In the genomic region with DNA sequence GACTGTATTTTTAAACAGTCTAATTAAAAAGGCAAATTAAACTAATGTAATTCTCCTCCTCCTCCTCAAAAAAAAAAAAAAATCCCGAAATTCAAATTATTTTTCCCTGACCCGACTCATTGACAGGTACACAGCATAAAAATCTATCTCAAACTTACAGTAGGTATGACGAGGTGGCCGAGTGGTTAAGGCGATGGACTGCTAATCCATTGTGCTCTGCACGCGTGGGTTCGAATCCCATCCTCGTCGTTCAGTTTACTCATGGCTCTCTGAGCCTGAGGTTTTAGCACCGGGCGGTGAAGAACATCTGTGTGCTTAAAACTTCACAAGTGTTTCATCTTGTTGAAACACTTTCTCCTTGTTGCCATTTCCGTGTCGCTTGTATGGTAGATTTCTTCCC, we compare ENCODE assay signal across 8 mouse cellular contexts. TPM values are rescaled to one million over a fixed set of nuclear protein-coding genes. Genes with fewer than 3 reads are reported as not detected.
DNase-seq lines count a peak whose midpoint lies in the region; ATAC-seq and TF ChIP-seq lines count a peak whose summit lies in the region.

No protein-coding gene starts in this region.

- H3K9ac ChIP-seq in heart, embryonic 12.5 days: no peak overlapping the region
- H3K9ac ChIP-seq in kidney, embryonic 14.5 days (ENCODE audit: low read depth, low read length): no peak overlapping the region

- H3K79me2 ChIP-seq in myocyte (ENCODE audit: control insufficient read depth, insufficient read depth): no peaks in the 10 kb centered on the region

- no peaks in the 10 kb centered on the region for H3K9me3 ChIP-seq in heart, embryonic 12.5 days (replicated peaks)
- no peaks in the 10 kb centered on the region for H3K9me3 ChIP-seq in kidney, embryonic 14.5 days (ENCODE audit: control insufficient read depth, low read length)

- peak overlapping the region; percentile 12; the same call in 1 of the 2 replicates for H3K4me3 ChIP-seq in heart, embryonic 12.5 days
- H3K4me3 ChIP-seq in kidney, embryonic 14.5 days (ENCODE audit: low read length): peak overlapping the region; percentile 7; the same call in 1 of the 2 replicates
- H3K4me3 ChIP-seq in myocyte: no peak overlapping the region

- WGBS in heart, embryonic 12.5 days: 3% methylated on average over 14 of the region's 14 CpGs
- under 1% methylated on average over 14 of the region's 14 CpGs for WGBS in kidney, embryonic 14.5 days

- H3K27ac ChIP-seq in heart, embryonic 12.5 days (ENCODE audit: poor library complexity, severe bottlenecking): no peak overlapping the region
- no peak overlapping the region for H3K27ac ChIP-seq in kidney, embryonic 14.5 days (ENCODE audit: low read depth, low read length)

- peaks cover 9% of the 10 kb centered on the region for H3K4me1 ChIP-seq in heart, embryonic 12.5 days (replicated peaks)
- H3K4me1 ChIP-seq in kidney, embryonic 14.5 days (ENCODE audit: control insufficient read depth, insufficient read depth, low read length): no peaks in the 10 kb centered on the region

- no peaks in the 10 kb centered on the region for H3K27me3 ChIP-seq in heart, embryonic 12.5 days (replicated peaks)
- no peaks in the 10 kb centered on the region for H3K27me3 ChIP-seq in kidney, embryonic 14.5 days (ENCODE audit: control insufficient read depth, insufficient read depth, low read length)
- H3K27me3 ChIP-seq in myocyte (ENCODE audit: control insufficient read depth, insufficient read depth, insufficient read length): no peaks in the 10 kb centered on the region

- H3K4me2 ChIP-seq in heart, embryonic 12.5 days: peak overlapping the region; percentile 48
- peak overlapping the region; percentile 31; the same call in 1 of the 2 replicates for H3K4me2 ChIP-seq in kidney, embryonic 14.5 days (replicated peaks; ENCODE audit: low read depth, low read length)
- peak overlapping the region; percentile 45 for H3K4me2 ChIP-seq in myocyte (ENCODE audit: low read depth)

- DNase-seq in ovary, adult 18-20 months (ENCODE audit: low spot score): peak; percentile 51
- no peak for DNase-seq in ovary, postnatal 10 days (ENCODE audit: low spot score)
- DNase-seq in embryo, embryonic 9.5 days (ENCODE audit: extremely low spot score): peak; percentile 84
- peak; percentile 87 for DNase-seq in liver
- peak; percentile 77 for DNase-seq in testis, postnatal 14 days (ENCODE audit: low spot score)

- no peak for TF ChIP-seq POLR2A in myocyte (IDR thresholded peaks at IDR 0.05; ENCODE audit: insufficient read length, low read depth)

- H3ac ChIP-seq in myocyte (ENCODE audit: control insufficient read depth, insufficient read length): no peak overlapping the region

- H3K36me3 ChIP-seq in heart, embryonic 12.5 days: no peaks in the 10 kb centered on the region
- H3K36me3 ChIP-seq in kidney, embryonic 14.5 days (ENCODE audit: control insufficient read depth, insufficient read depth, low read length): no peaks in the 10 kb centered on the region
- no peaks in the 10 kb centered on the region for H3K36me3 ChIP-seq in myocyte (ENCODE audit: control insufficient read depth, insufficient read depth)

- ATAC-seq in heart, embryonic 12.5 days (ENCODE audit: insufficient number of reproducible peaks, low FRiP score): 0 out of 2 replicates have a peak, but pooled peaks have one; percentile 44
- 0 out of 2 replicates have a peak, but pooled peaks have one; percentile 29 for ATAC-seq in kidney, embryonic 14.5 days (ENCODE audit: low FRiP score, low TSS enrichment)

TF ChIP-seq in myocyte, 11 proteins besides CTCF, POLR2A, EP300 and RAD21:
- TF ChIP-seq CEBPB (IDR thresholded peaks at IDR 0.05; ENCODE audit: insufficient read depth, poor library complexity, severe bottlenecking): 0 out of 2 replicates have a peak, but pooled peaks have one; percentile 16
- TF ChIP-seq E2F4 (IDR thresholded peaks at IDR 0.05; ENCODE audit: insufficient read depth): no peak
TF ChIP-seq in myocyte: peak in this region for 1.

RNA-seq across cellular contexts. Expression of gene Hist1h4h, which starts 9.1 kb away (rescaled TPM):
- polyA plus RNA-seq in heart, embryonic 12.5 days (2016; fragmentation: Nextera tagmentation; extraction: Ambion mirVana): 4.4 and 5.2 TPM in 2 replicates
- 6.1 and 9.9 TPM in 2 replicates for polyA plus RNA-seq in kidney, embryonic 14.5 days (2014; fragmentation: Nextera tagmentation; extraction: Ambion mirVana)
- polyA plus RNA-seq in myocyte (2012; fragmentation: generic; extraction: Trizol): 21.5 TPM

RNA-seq across cellular contexts. Expression of gene Hist1h2af, which starts 12.0 kb away (rescaled TPM):
- polyA plus RNA-seq in heart, embryonic 12.5 days (2016; fragmentation: Nextera tagmentation; extraction: Ambion mirVana): 2.7 and 7.0 TPM in 2 replicates
- 13.8 and 28.7 TPM in 2 replicates for polyA plus RNA-seq in kidney, embryonic 14.5 days (2014; fragmentation: Nextera tagmentation; extraction: Ambion mirVana)
- polyA plus RNA-seq in myocyte (2012; fragmentation: generic; extraction: Trizol): 24.4 TPM

RNA-seq across cellular contexts. Expression of gene Hist1h3g, which starts 13.5 kb away (rescaled TPM):
- 3.9 and 4.0 TPM in 2 replicates for polyA plus RNA-seq in heart, embryonic 12.5 days (2016; fragmentation: Nextera tagmentation; extraction: Ambion mirVana)
- 8.2 and 12.5 TPM in 2 replicates for polyA plus RNA-seq in kidney, embryonic 14.5 days (2014; fragmentation: Nextera tagmentation; extraction: Ambion mirVana)
- 3.3 TPM for polyA plus RNA-seq in myocyte (2012; fragmentation: generic; extraction: Trizol)

RNA-seq across cellular contexts. Expression of gene Hist1h2bh, which starts 21.5 kb away (rescaled TPM):
- 0.26 and 0.28 TPM in 2 replicates for polyA plus RNA-seq in heart, embryonic 12.5 days (2016; fragmentation: Nextera tagmentation; extraction: Ambion mirVana)
- 1.4 and 2.9 TPM in 2 replicates for polyA plus RNA-seq in kidney, embryonic 14.5 days (2014; fragmentation: Nextera tagmentation; extraction: Ambion mirVana)
- 1.1 TPM for polyA plus RNA-seq in myocyte (2012; fragmentation: generic; extraction: Trizol)

RNA-seq across cellular contexts. Expression of gene Hist1h3f, which starts 22.1 kb away (rescaled TPM):
- 0.32 and 0.36 TPM in 2 replicates for polyA plus RNA-seq in heart, embryonic 12.5 days (2016; fragmentation: Nextera tagmentation; extraction: Ambion mirVana)
- polyA plus RNA-seq in kidney, embryonic 14.5 days (2014; fragmentation: Nextera tagmentation; extraction: Ambion mirVana): 1.2 and 2.0 TPM in 2 replicates
- polyA plus RNA-seq in myocyte (2012; fragmentation: generic; extraction: Trizol): 0.91 TPM
